Mouse (Mus musculus) heart, postnatal 0 days (tissue): ENCODE measurements at regions not wholly inside any gene's neighbourhood (a gene's known extent, or its start where the extent isn't known, plus 50 kb on each side); places are given as distances from the start of the nearest gene placed in this dataset.

Experiments used
- CTCF ChIP-seq: IDR thresholded peaks from 2 replicates; pipeline ENCODE4 v1.5.1; 2016; ENCODE audit warnings: antibody characterized with exemption, control low read depth, low read depth
- EP300 ChIP-seq: IDR thresholded peaks from 2 replicates; pipeline ENCODE4 v1.6.1; 2016; ENCODE audit warnings: antibody characterized with exemption, low read depth

DNA sequence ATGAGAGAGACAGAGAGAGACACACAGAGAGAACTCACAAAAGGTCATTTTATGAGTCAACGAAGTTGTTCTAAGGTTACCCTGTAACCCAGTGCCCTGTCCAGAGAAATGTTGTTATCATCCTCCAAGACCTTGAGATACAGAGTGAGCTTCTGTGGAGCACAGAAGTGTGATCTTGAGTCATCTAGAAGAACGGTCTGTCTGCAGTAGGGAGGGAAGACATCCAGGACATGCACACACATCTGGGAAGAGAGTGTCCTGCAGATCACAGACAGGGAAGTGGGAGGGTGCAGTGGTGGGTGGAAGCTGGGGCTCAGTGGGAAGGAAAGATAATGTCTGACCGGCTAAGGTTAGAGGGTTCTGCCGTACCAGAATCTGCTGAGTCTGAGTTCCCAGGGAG is 155.3 kb downstream of the Fam169b start:
- no peak for TF ChIP-seq CTCF
- TF ChIP-seq EP300: no peak
